Mouse (Mus musculus): ENCODE data around the gene Pitx3. TPM values are rescaled to one million over a fixed set of nuclear protein-coding genes. Genes with fewer than 3 reads are reported as not detected.
A peak's percentile ranks its signal among the peaks of the same experiment; 100 is the strongest.

The Pitx3 gene
- total RNA-seq, 2 experiments from 2014 or later, result not detected

DNA sequence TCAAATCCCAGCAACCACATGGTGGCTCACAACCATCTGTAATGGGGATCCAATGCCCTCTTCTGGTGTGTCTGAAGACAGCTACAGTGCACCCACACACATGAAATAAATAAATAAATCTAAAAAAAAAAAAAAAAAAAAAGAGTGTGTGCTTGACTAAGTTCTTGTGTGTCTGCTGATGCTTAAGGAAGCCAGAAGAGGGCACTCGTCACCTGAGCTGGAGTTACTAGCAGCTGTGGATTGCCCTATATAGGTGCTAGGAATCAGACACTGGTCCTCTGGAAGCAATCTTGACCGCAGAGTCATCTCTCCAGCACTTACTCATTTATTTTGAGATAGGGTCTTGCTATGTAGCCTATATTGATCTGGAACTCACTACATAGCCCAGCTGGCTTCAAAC is 54.0 kb downstream of the Pitx3 start:
- intact Hi-C loops (cut with DNase I), result no loop called here

DNA sequence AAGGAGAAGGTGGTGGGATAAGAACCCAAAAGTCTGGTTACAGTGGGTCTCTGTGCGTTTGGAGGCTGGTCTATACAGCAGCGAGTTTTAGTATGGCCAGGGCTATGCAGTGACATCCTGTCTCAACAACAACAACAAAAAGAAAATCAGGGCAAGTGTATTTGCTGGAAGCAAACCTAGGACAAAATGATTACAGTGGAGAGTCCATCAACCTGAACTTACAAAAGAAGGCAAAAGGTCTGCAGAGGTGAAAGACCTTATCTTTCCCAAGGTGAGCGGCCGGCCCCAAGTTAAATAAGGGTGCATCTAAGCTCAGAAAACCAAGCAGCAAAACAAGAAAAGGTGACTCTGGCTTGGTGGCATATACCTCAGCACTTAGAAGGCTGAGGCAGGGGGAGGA is 56.5 kb downstream of the Pitx3 start:
- no peak for DNase-seq (ENCODE audit: extremely low spot score in 1 of 2, low spot score in 2 of 2)
- intact Hi-C loops (cut with DNase I), result no loop called here

More for the DNA sequence above, 54.0 kb downstream of the Pitx3 start:
- DNase-seq (ENCODE audit: extremely low spot score in 1 of 2, low spot score in 2 of 2), result no peak

DNA sequence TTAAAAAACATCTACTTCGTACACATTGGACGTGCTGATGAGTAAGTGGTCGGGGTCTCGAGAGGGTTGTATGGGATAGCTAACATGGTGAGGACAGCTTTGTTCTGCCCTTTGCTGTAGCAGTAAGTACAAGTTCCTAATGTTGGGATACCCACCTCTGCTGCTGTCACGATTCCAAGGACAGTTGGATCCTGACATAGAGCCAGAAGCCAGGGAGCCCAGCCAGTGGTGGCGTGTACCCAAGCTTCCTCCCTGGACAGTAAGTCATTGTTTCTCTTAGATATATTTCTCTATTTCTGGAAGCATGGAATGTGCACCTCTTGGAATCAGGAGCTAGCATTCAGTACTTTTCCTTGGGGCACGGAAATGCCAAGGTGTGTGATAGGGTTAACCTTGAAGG is 60.3 kb downstream of the Pitx3 start:
- intact Hi-C loops (cut with DNase I), result no loop called here
- no peak for DNase-seq (ENCODE audit: extremely low spot score in 1 of 2, low spot score in 2 of 2)

DNA sequence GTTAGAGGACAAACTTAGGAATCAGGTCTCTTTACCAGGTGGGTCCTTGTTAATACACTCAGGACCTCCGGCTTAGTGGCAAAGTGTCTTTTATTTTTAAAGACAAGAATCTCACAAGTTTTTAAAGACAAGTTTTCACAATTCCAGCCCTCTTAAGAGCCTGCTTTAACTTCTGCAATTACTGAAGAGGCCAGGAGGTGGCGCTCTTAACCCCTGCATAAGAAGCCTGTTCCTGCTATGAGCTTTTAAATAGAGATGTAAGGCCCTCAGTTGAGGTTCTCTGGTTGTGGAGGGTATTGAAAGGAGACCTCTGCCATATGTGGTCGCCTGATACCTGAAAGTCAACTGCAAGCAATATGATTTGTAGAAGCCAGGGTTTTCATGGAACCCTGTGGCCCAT is 61.8 kb downstream of the Pitx3 start:
- peak; percentile 47 to 56 for DNase-seq (ENCODE audit: extremely low spot score in 1 of 2, low spot score in 2 of 2)
- intact Hi-C loops (cut with DNase I), result no loop called here

Other genes with a start within 250 kb of the Pitx3 start
- gene Armh3, start 149.8 kb downstream of the Pitx3 start, total RNA-seq (2021), result 10 to 100 TPM; 22.9 to 24.6 TPM
- 1 to 10 TPM; 3.3 to 4.7 TPM for gene Hps6, start 144.8 kb downstream of the Pitx3 start, total RNA-seq (2021)
- 10 to 100 TPM; 26.2 to 29.1 TPM for gene Pprc1, start 103.4 kb downstream of the Pitx3 start, total RNA-seq (2021)
- 100 to 1,000 TPM in 1 of 2 experiments, 10 to 100 TPM in 1; 99.7 to 101 TPM for gene Ldb1, start 103.1 kb downstream of the Pitx3 start, total RNA-seq (2021)
- 10 to 100 TPM; 34.6 to 37.3 TPM for gene Nolc1, start 72.5 kb downstream of the Pitx3 start, total RNA-seq (2021)
- gene Elovl3, start 16.4 kb downstream of the Pitx3 start, total RNA-seq (2021), result not detected
- 100 to 1,000 TPM; 100 TPM for gene Gbf1, start 4.2 kb upstream of the Pitx3 start, total RNA-seq (2021)
- gene Nfkb2, start 156.0 kb upstream of the Pitx3 start, total RNA-seq (2021), result 1 to 10 TPM; 2.0 to 2.4 TPM
- 100 to 1,000 TPM; 631 to 653 TPM for gene Psd, start 178.8 kb upstream of the Pitx3 start, total RNA-seq (2021)
- 10 to 100 TPM; 25.9 to 29.2 TPM for gene Fbxl15, start 179.9 kb upstream of the Pitx3 start, total RNA-seq (2021)
- gene Cuedc2, start 190.4 kb upstream of the Pitx3 start, total RNA-seq (2021), result 100 to 1,000 TPM; 183 to 200 TPM
- gene Mfsd13a, start 192.8 kb upstream of the Pitx3 start, total RNA-seq (2021), result 10 to 100 TPM; 22.0 to 23.5 TPM
- under 1 TPM; 0.77 to 0.99 TPM for gene 2310034G01Rik, start 202.0 kb upstream of the Pitx3 start, total RNA-seq (2021)
- gene Actr1a, start 247.4 kb upstream of the Pitx3 start, total RNA-seq (2021), result 100 to 1,000 TPM; 257 to 271 TPM
- 10 to 100 TPM; 16.7 to 18.8 TPM for gene Sufu, start 248.6 kb upstream of the Pitx3 start, total RNA-seq (2021)